Mouse (Mus musculus): ENCODE measurements around the gene Cd3eap.
A peak's percentile ranks its signal among the peaks of the same experiment; 100 is the strongest.

Gene Cd3eap

DNA sequence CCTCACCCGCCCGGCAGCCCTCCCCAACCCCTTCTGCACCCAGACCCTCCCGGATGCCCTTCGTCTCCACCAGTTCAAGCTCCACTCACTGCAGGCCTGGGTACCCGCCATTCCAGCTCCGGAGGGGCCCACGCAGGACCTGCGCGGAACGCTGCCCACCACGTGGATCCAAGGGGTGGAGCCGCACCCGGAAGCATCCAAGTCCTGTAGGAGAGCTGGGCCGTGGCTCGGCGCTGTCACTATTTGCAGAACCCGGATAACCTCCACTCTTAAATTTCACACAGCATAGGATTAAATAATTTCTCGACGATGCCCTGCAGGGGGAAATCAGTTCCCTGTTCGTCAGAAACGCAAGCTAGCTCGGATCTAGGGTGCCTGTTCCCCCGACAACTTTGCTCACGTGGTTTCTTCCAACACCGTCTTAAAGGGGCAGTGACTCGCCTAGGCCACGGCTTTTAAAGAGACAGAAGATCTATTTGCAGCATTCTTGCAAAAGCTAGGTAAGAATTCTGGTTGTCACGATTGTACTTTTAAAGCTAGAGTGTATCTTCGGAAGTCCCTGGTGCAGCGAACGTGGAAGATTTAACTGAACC lies at the start of gene Cd3eap, which contains the start of gene Ppp1r13l:
Cd3eap (minus strand) TSS at position 185 of the 593 bp plus-strand sequence.
Ppp1r13l (plus strand) TSS at position 451 of the 593 bp plus-strand sequence.
- peak; percentile 83 for DNase-seq (ENCODE audit: low read depth, low spot score)

DNA sequence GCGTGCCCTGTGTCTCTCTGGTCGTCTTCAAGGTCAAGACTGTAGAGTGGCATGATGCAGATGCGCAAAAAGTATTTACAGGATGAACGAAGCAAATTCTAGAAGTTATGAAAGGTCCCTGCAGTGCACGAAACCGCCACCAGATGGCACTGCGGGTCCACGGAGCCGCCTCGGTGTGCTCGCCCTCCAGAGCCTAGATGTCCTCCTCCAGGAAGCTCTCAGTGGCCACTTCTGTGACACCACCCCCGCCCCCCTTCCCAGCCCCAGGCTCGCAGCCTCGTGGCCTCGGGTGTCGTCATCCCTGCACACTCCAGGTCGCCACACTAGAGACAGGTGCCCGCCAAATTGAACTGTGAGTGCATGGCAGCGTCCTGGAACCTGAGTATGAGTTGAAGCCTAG lies 46.1 kb upstream of the Cd3eap start:
- peak; percentile 85 for DNase-seq (ENCODE audit: low read depth, low spot score)

DNA sequence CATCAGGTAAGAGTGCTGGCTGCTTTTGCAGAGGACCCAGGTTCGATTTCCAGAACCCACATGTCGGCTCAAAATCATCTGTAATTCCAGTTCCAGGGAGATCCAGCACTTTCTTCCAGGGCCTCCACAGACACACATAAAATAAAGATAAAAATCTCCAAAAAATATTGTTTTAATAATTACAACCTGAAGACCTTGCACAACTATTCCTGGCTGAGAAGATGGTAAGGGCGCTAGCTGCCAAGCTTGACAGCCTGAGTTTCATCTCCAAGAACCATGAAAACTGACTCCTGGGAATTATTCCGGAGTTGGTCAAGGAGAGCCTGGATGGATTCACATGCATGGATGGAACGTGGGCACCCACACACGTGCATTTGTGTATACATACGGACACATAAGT lies 45.2 kb upstream of the Cd3eap start, which contains the start of gene Ckm:
Ckm (plus strand) TSS at position 301 of the 400 bp plus-strand sequence.
- DNase-seq (ENCODE audit: low read depth, low spot score), result no peak

DNA sequence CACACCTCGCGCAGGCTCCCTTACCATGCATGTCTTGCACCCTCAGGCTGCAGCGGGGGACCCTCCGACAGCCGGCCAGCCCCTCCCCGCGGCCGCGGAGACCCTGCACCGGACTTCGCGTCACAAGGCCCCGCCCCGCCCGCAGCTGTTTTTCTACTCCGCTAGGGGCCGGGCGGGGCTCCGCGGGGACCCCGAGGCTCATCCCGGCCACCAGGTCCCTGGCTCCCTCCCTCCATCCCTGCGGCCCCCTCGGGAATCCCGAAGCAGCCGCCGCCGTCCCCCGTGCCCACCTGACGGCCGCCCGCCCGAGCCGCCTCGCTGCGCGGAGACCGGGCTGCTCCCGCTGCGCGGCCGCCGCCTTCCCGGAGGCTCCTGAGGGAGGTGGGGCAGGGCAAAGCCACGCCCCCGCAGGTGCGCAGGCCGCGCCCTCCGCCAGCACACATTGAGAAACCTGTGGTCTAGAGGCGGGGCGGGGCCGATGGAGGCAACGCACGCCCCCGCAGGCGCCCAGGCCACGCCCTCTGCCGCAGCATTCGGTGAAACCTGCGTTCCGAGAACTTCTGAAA lies 44.5 kb upstream of the Cd3eap start, which contains the start of gene Klc3:
Klc3 (minus strand) TSS at position 374 of the 566 bp plus-strand sequence.
- DNase-seq (ENCODE audit: low read depth, low spot score), result peak; percentile 36

DNA sequence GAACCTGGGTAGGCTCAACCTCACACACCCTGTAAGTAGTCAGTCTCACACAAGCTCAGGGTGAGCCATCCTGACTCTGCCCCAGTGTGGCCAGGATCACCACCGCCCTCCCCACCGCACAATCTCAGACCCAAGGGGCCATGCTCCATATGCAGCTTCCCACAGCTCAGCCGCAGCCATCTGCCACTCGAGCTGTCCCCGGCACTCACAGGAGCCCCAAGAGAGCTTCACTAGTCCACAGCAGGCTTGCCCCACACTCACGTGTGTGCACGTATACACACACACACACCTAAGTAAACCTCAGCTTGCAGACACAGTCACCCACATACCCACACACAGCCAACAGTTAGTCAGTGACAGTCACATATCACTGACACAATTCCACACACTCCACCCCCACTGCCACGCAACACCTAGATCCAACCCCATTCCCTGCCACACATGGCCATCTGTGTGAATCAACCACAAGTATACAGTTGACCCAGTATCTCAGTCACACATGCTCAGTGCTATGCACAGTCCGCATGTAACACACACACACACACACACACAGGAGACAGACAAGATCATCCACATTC lies 43.3 kb upstream of the Cd3eap start:
- DNase-seq (ENCODE audit: low read depth, low spot score), result no peak

DNA sequence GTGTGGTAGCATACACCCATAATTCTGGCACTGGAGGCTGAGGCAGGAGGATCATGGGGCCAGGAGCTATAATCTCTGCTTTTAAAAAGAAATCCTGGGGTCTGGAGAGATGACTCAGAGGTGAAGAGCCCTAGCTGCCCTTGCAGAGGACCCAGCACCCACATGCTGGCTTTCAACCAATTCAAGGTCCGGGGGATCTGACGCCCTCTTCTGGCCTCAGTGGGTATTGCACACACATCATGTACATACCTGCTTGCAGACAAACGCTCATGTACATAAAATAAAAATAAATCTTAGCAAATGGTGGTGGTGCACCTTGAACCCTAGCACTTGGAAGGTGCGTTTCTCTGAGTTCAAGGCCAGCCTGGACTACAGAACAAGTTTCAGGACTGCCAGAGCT lies 41.7 kb upstream of the Cd3eap start:
- no peak for DNase-seq (ENCODE audit: low read depth, low spot score)

DNA sequence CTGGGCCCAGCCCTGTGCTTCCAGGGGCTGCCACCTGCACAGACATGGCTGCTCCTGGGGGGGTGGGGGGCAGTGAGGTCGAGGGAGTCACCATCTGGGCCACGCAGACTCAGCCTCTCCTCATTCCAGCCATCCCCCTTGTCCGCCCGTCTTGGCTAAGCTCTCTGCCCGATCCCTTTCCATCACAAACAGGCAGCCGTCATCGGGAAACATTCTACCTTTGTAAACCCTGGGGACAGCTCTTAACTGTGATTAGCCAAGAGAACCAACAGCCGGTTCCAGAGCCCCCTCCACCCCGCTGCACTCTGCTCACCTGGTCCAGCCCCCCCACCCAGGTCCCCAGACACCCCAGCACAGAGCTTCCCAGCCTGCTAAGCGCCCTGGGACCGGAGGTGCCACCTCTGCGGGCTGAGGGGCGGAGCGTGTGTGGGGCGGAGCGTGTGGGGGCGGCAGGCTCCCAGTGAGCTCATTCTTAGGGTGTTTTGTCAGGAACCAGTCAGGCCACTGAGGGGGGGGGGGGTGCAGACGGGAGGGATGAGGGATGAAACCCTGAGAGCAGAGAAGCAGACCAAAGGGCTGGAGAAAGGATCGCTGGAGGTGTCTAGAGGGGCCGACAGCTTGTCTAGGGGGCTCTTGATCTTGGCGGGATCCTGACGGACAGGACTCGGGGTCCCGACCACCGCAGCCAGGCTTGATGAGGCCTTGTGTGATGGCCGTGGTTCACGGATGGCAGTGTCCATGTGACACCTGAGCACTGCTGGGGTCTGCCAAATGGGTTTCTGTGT lies 40.4 kb upstream of the Cd3eap start:
- DNase-seq (ENCODE audit: low read depth, low spot score), result peak; percentile 42

DNA sequence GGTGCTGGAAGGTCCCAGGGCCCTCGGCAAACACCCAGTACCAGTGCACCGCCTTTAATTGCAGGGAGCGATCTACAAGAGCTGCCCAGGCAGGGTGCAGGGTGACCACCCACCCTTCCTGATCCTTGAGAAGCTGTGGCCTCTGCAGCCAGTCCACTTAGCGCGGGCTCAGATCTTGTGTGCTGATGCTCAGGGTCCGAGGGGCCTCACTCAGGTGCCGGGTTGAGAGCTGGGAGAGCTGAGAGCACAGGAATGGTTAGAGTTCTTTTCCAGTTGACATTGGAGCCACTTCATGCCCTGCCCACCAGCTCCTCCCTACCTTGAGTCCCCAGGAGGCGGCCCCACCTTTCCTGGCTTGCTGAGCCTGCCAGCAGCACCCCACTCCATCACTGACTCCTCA lies 35.2 kb upstream of the Cd3eap start:
- DNase-seq (ENCODE audit: low read depth, low spot score), result no peak

DNA sequence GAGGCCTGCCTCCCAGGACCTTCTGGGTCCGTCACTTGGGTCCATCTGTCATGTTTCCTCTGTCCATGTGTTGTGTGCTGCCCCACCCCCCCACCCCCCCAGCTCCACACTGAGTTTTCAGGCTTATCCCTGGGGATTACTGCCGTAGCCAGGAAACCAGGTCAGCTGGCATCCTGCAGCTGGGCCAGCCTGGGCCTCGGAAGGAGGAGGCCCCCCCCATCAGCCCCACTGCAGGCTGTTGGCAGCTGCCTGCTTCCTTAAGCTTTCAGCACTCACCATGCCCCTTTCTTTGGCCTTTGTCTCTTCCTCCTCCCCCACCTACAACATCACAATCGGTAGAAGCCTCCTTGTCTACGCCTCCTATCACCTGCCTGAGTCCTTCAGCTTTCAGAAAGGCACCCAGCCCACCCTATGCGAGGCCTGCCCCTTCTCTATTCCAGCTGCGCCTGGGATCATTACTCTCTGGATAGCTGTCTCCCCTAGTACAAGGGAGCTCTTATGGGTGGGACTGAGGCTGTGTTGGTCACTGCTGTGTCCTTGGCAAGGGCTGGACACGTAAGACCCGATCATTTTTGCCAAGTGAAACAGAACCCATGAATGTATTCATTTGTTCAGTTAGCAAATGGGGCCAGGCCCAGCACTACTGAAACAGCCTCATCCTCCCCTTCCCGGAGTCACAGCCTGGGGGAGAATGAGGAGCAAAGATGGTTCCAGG lies 29.6 kb upstream of the Cd3eap start:
- no peak for DNase-seq (ENCODE audit: low read depth, low spot score)

DNA sequence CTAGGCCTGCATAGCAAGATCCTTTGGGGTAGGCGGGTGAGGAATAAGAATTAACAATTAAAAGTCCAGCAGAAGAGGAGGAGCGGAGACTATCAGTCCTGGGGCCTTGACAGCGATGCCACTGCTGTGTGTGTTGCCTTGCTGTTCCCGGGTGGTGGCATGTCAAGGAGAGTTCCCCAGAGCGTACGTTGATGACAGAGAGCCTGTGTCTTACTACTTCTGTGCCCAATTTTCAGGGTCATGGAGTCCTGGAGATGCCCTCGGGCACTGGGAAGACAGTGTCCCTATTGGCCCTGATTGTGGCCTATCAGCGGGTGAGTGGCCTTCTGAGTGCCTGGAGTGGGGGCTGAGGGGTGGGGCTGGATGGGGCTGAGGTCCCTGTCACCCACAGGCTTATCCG lies 24.4 kb upstream of the Cd3eap start:
- no peak for DNase-seq (ENCODE audit: low read depth, low spot score)

DNA sequence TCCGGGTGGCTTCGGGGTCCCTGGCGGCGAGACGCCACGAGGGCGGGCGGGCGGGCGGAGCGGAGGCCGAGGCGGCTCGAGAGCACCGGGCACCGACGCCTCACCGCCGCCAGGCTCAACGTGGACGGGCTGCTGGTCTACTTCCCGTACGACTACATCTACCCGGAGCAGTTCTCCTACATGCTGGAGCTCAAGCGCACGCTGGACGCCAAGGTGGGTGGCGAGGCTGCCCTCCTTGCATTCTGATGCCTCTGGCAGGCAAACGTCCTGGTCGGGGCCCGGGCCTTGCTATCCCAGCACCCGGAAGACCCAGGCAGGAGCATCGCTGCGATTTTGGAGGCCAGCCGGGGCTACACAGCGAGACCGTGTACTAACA lies 22.9 kb upstream of the Cd3eap start:
- DNase-seq (ENCODE audit: low read depth, low spot score), result no peak

DNA sequence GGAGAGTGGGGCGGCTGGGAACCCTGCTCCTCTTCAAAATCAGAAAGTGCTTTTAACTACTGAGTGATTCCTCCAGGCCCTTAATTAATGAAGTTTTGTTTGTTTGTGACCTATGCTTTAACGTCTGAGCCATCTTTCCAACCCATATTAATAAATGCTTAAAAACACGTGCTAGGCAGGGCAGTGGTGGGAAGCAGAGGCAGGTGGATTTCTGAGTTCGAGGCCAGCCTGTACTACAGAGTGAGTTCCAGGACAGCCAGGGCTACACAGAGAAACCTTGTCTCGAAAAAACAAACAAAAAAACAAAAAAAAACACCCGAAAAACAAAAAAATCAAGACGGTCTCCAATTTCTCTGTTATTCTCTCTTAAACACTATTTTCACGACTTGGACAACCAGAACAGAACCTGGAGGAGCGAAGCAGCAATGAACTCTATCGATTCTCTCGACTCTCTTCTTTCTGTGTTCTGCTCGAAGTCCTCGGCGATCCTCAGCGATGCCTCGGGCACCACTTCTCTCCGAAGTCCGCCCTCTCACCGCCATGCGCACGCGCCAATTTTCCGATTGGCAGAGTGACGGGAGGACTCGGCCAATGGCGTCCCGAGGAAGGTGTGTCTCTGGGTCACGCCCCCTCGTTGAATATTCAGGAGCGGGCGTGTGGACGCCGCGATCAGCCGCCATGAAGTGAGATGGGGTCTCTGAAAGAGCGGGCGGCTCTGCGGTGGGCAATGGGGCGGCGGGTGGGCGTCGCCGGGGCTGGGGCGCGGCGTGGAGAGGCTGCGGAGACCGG lies 22.3 kb upstream of the Cd3eap start, which contains the start of gene Ercc2:
Ercc2 (plus strand) TSS at position 634 of the 789 bp plus-strand sequence.
- DNase-seq (ENCODE audit: low read depth, low spot score), result peak; percentile 99

DNA sequence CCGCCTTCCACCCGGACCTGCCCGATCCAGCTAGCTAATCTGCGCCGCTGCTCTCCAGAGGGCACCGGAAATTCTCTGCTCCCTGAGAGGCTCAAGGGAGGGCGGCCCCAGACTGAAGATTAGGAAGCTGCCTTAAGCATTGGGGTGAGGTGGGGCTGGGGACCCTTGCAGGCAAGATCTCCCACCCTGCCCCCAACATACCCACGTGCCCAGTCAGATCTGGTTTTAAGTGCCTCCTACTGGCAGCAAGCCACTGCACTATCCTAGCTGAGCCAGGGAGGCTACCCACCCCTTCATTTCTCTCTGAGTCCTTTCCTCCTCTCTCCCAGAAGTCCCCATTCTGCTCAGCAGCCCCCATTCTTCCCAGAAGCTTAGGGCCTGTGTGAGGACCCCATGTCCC lies 18.8 kb upstream of the Cd3eap start:
- DNase-seq (ENCODE audit: low read depth, low spot score), result no peak

DNA sequence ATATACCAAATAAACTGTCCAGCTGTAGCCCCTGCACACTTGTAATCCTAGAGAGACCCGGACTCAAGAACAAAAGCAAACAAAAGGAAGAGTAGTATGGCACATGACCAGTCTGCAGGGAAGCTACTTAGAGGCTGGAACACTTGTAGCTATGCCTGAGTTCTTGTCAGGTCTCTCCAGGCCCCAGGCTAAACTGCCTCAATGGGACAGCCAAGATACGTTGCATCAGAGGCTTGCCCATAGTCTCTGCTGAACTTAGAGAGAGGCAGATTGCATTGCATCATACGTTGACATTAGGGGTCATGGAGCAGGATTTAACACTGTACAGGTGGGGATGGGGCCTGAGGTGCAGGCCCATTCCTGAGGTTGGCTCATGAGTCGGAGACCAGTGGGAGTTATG lies 16.7 kb upstream of the Cd3eap start:
- no peak for DNase-seq (ENCODE audit: low read depth, low spot score)

DNA sequence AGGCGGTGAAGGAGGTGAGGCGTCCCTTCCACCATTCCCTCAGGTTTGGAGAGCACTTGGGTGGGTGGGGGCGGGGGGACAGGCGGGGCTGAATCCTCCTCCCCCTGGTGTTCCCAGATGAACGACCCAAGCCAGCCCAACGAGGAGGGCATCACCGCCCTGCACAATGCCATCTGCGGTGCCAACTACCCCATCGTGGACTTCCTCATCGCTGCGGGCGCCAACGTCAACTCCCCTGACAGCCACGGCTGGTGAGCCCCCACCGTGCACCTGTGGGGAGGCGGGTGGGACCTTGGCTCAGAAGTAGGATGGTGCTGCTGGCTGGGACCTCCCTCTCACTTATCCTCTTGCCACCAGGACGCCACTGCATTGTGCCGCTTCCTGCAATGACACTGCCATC lies 16.1 kb upstream of the Cd3eap start:
- DNase-seq (ENCODE audit: low read depth, low spot score), result no peak

DNA sequence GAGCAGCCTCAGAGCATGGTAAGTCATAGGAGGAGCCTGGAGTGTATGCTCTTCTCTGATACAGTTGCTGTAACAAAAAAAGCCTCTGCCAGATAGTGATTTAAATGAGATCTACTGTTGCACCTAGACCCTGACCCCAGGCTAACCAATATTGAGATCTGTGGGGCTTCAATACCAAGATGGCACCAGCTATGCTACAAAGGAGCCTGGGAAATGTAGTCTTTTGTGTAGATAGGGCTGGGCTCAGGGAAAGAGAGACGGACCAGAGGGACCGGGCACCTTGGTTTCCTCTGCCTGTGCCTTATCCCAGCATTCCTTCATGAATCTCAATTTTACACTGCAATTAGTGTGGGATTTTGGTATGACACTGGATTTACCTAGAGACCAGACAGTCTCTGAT lies 14.1 kb upstream of the Cd3eap start:
- DNase-seq (ENCODE audit: low read depth, low spot score), result no peak

DNA sequence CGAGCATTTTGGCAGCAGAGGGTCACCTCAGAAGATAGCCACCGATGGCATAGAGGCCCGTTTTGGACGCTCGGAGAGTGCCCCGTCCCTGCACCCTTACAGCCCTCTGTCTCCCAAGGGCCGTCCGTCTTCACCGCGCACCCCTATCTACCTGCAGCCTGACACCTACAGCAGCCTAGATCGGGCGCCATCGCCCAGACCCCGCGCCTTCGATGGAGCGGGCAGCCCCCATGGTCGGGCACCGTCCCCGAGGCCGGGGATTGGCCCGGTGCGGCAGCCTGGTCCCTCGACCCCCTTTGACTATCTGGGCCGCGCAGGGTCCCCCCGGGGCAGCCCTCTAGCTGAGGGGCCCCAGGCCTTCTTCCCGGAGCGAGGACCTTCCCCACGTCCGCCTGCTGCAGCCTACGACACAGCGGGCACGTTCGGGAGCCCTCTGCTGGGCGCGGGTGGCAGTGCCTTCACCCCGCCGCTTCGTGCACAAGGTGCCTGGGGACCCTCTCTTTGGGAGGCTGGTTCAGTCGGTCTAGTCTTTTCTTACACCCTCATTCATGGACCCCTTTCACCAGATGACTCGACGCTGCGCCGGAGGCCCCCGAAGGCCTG lies 10.6 kb upstream of the Cd3eap start:
- DNase-seq (ENCODE audit: low read depth, low spot score), result peak; percentile 57

DNA sequence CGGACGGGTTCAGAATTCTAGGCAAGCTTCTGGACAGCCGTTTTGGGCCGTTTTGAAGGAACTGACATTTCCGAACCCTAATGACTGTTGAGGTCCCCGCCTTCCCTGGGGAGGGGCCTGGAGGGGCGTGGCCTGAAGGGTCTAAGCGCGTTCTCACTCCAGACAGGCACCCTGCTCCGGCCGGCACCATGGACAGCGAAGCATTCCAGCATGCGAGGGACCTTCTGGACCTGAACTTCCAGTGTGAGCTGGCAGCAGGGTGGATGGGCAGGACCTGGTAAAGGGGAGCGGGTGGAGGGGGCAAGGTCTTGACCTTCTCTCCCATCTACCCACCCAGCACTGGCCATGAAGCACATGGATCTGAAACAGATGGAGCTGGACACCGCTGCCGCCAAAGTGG lies 9.1 kb upstream of the Cd3eap start:
- no peak for DNase-seq (ENCODE audit: low read depth, low spot score)

DNA sequence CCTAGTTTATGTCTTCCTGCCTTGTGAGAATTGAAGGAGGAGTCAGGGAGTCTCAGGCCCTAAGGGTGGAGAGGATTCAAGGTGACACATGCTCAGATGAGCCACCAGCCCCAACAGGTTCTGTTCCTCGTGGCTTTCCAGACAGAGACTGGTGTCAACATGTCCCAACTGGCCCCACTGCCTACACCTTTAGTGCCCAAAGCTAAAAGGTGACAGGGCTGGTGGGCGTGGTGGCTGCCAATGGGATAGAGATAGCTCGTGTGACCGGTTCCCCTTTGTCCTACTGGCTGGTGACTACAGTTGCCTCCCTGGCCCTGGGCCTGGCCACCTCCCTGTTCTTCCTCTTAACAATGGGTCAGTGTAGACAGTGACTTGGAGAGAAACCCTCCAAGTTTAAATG lies 6.1 kb upstream of the Cd3eap start:
- DNase-seq (ENCODE audit: low read depth, low spot score), result no peak

DNA sequence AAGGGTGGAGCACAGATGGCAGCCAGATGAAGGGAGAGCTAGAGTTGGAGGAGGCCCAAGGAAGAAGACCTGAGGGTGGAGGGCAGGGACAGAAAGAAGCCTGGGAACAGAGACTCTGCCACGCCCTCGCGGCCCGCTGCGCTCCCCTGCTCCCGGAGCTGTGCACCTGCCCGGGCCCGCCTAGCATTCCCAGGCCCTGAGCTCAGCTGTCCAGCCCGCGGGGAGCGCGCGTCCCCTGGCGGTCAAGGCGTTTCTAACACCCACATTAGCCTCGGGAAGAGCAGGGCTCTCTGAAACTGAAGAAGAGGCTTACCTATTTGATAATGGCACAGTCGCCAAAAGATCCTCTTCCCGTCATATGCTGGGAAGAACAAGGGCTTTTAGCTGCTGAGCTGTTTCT lies 4.6 kb upstream of the Cd3eap start:
- DNase-seq (ENCODE audit: low read depth, low spot score), result peak; percentile 77

DNA sequence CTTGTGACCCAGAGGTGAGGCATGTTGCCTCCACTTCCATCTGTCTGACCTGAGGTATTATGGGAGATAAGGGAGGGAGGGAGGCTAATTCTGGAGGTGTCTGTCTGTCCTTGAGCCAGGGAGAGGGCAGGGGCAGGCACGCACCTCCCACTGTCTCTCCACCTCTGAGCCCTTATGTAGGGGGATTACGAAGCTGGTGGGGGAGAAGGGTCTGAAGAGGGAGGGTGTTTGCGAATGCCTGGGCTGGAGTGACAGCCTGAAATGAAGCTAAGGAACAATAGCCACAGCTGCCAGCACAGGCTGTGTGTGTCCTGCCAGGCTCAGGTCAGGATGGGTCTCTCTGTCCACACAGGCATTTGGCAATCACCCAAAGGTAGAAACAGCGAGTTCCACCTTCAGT lies 3.0 kb upstream of the Cd3eap start:
- DNase-seq (ENCODE audit: low read depth, low spot score), result no peak
